Mouse (Mus musculus): ENCODE results near the gene Padi3.

Gene Padi3

GRCm38 (mm10) chr4:140780507-140780906, 29.9 kb downstream of the Padi3 start:
- DNase-seq (ENCODE audit: low spot score) = no peak

- DNase-seq (ENCODE audit: low spot score) = peak; percentile 23
Measured at GRCm38 (mm10) chr4:140779803-140780397, 30.5 kb downstream of the Padi3 start.

- DNase-seq (ENCODE audit: low spot score) = no peak
Measured at GRCm38 (mm10) chr4:140776623-140777022, 33.8 kb downstream of the Padi3 start.

GRCm38 (mm10) chr4:140775876-140776275, 34.6 kb downstream of the Padi3 start:
- DNase-seq (ENCODE audit: low spot score) = no peak

- DNase-seq (ENCODE audit: low spot score) = no peak
Measured at GRCm38 (mm10) chr4:140774893-140775292, 35.6 kb downstream of the Padi3 start.

- DNase-seq (ENCODE audit: low spot score) = no peak
Measured at GRCm38 (mm10) chr4:140774025-140774800, 36.2 kb downstream of the Padi3 start, which contains the start of gene Padi4. Padi4 (minus strand) TSS chr4:140774236.

GRCm38 (mm10) chr4:140771091-140771490, 39.4 kb downstream of the Padi3 start:
- peak; percentile 52 for DNase-seq (ENCODE audit: low spot score)

- DNase-seq (ENCODE audit: low spot score) = peak; percentile 52
Measured at GRCm38 (mm10) chr4:140770433-140770832, 40.0 kb downstream of the Padi3 start.

- no peak for DNase-seq (ENCODE audit: low spot score)
Measured at GRCm38 (mm10) chr4:140768973-140769372, 41.5 kb downstream of the Padi3 start.

GRCm38 (mm10) chr4:140765936-140766335, 44.5 kb downstream of the Padi3 start:
- DNase-seq (ENCODE audit: low spot score) = no peak

GRCm38 (mm10) chr4:140763158-140763557, 47.3 kb downstream of the Padi3 start:
- peak; percentile 58 for DNase-seq (ENCODE audit: low spot score)

GRCm38 (mm10) chr4:140761601-140762000, 48.8 kb downstream of the Padi3 start:
- DNase-seq (ENCODE audit: low spot score) = no peak

GRCm38 (mm10) chr4:140755811-140756210, 54.6 kb downstream of the Padi3 start:
- DNase-seq (ENCODE audit: low spot score) = no peak

GRCm38 (mm10) chr4:140753366-140753765, 57.1 kb downstream of the Padi3 start:
- no peak for DNase-seq (ENCODE audit: low spot score)

- DNase-seq (ENCODE audit: low spot score) = peak; percentile 51
Measured at GRCm38 (mm10) chr4:140750328-140750727, 60.1 kb downstream of the Padi3 start.

- peak; percentile 10 for DNase-seq (ENCODE audit: low spot score)
Measured at GRCm38 (mm10) chr4:140747978-140748377, 62.5 kb downstream of the Padi3 start.

GRCm38 (mm10) chr4:140744654-140745053, 65.8 kb downstream of the Padi3 start:
- peak; percentile 10 for DNase-seq (ENCODE audit: low spot score)

GRCm38 (mm10) chr4:140743086-140743485, 67.4 kb downstream of the Padi3 start:
- no peak for DNase-seq (ENCODE audit: low spot score)

GRCm38 (mm10) chr4:140742543-140742942, 67.9 kb downstream of the Padi3 start, which contains the start of gene Padi6:
Padi6 (minus strand) TSS chr4:140742643.
- no peak for DNase-seq (ENCODE audit: low spot score)

GRCm38 (mm10) chr4:140741401-140741800, 69.0 kb downstream of the Padi3 start:
- DNase-seq (ENCODE audit: low spot score) = no peak

GRCm38 (mm10) chr4:140740655-140741054, 69.8 kb downstream of the Padi3 start:
- no peak for DNase-seq (ENCODE audit: low spot score)
